Mouse (Mus musculus) spleen, postnatal 0 days (tissue): ENCODE results near the gene Taar1. TPM values are rescaled to one million over a fixed set of nuclear protein-coding genes. Genes with fewer than 3 reads are reported as not detected.

ENCODE experiments used
- polyA plus RNA-seq: library from polyadenylated mRNA; unstranded; fragments of >200 nt; fragmentation: Nextera tagmentation; extraction: Ambion mirVana; gene quantifications from 2 replicates; pipeline ENCODE4 v1.2.1, GENCODE M21; 2015

The Taar1 gene
- not detected in 2 replicates for polyA plus RNA-seq

GRCm38 (mm10) chr10:23920056-23920455, at the start of gene Taar1:
Gene Taar1 (plus strand): TSS chr10:23920356.

GRCm38 (mm10) chr10:23894601-23895349, 25.4 kb upstream of the Taar1 start, which contains the start of gene Vnn1:
Gene Vnn1 (plus strand): TSS chr10:23894688.

GRCm38 (mm10) chr10:23938312-23938711, 18.2 kb downstream of the Taar1 start, which contains the start of gene Taar2:
Gene Taar2 (plus strand): TSS chr10:23938572.

GRCm38 (mm10) chr10:23949508-23950005, 29.4 kb downstream of the Taar1 start, which contains the start of gene Taar3:
Gene Taar3 (plus strand): TSS chr10:23949558.

GRCm38 (mm10) chr10:23960444-23960915, 40.3 kb downstream of the Taar1 start, which contains the start of gene Taar4:
Gene Taar4 (plus strand): TSS chr10:23960494.

GRCm38 (mm10) chr10:23970656-23971165, 50.6 kb downstream of the Taar1 start, which contains the start of gene Taar5:
Gene Taar5 (plus strand): TSS chr10:23970706.

Other genes with a start within 250 kb of the Taar1 start
- 299 and 304 TPM in 2 replicates for gene Rps12, start 133.1 kb upstream of the Taar1 start, polyA plus RNA-seq
- gene Slc18b1, start 123.4 kb upstream of the Taar1 start, polyA plus RNA-seq = 2.1 and 2.2 TPM in 2 replicates
- 2.8 and 3.0 TPM in 2 replicates for gene Vnn3, start 68.9 kb upstream of the Taar1 start, polyA plus RNA-seq
- 0.97 and 1.1 TPM in 2 replicates for gene Vnn1, start 25.7 kb upstream of the Taar1 start, polyA plus RNA-seq
- gene Taar2, start 18.2 kb downstream of the Taar1 start, polyA plus RNA-seq = not detected in 2 replicates
- not detected in 2 replicates for gene Taar3, start 29.2 kb downstream of the Taar1 start, polyA plus RNA-seq
- not detected in 2 replicates for gene Taar4, start 40.1 kb downstream of the Taar1 start, polyA plus RNA-seq
- not detected in 2 replicates for gene Taar5, start 50.4 kb downstream of the Taar1 start, polyA plus RNA-seq
- not detected in 2 replicates for gene Taar6, start 65.3 kb downstream of the Taar1 start, polyA plus RNA-seq
- not detected in 2 replicates for gene Taar7a, start 73.1 kb downstream of the Taar1 start, polyA plus RNA-seq
- gene Taar7b, start 79.6 kb downstream of the Taar1 start, polyA plus RNA-seq = not detected in 2 replicates
- not detected in 2 replicates for gene Taar7d, start 106.9 kb downstream of the Taar1 start, polyA plus RNA-seq
- not detected in 2 replicates for gene Taar7e, start 117.3 kb downstream of the Taar1 start, polyA plus RNA-seq
- not detected in 2 replicates for gene Taar7f, start 129.2 kb downstream of the Taar1 start, polyA plus RNA-seq
- not detected in 2 replicates for gene Taar8a, start 156.1 kb downstream of the Taar1 start, polyA plus RNA-seq
- not detected in 2 replicates for gene Taar8b, start 171.9 kb downstream of the Taar1 start, polyA plus RNA-seq
- not detected in 2 replicates for gene Taar8c, start 181.6 kb downstream of the Taar1 start, polyA plus RNA-seq
- gene Taar9, start 189.2 kb downstream of the Taar1 start, polyA plus RNA-seq = not detected in 2 replicates
- 33.8 and 42.4 TPM in 2 replicates for gene Stx7, start 228.9 kb downstream of the Taar1 start, polyA plus RNA-seq